Mouse (Mus musculus): ENCODE measurements around the gene Bnipl.

DNA sequence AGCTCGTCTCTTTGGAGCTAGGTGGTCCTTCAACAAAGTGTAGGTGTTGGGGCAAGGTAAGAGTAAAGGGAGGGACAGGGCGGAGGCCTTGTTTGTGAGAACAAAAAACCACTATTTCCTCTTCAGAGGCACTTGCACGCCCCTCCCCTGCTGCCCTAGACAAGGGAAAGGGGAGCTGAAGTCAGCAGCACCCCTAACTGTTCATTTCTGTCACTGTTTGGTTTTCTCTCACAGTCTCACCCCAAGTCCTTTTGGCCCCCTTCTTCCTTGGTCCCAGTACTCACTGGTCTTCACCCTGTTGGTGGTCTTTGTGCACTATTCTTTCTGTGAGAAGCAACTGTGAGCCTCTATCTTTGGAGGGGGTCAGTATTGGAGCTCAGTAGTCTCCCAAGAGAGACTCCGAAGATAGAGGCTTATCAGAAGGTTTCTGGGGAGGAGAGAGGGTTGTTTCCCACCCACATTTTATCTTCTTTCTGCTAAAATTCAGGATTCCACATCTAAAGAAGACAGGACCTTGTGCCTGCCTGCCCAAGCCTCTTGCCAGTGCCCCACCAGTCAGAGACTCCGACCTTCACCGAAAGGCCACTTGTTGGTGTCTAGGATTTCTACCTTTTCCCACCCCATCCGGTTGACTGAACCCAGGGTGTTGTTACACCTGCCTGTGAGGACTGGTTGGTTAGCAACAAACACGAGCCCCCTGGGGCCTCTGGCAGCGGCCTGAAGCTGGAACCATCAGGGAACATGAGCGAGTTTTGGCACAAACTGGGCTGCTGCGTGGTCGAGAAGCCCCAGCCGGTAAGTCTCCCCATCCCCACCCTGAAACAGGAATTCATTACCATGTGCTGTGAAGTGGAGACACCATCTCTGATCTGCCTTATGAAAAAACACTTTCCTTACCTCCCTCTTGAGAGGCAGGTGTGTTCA is 19.4 kb downstream of the Bnipl start, which contains the start of gene Mllt11:
- TF ChIP-seq CTCF (IDR thresholded peaks at IDR 0.05; ENCODE audit: extremely low read depth, insufficient read depth, low read length) (no peak), POLR2A (IDR thresholded peaks at IDR 0.05; ENCODE audit: extremely low read depth, insufficient read depth, low read length) (no peak)
